Mouse (Mus musculus) thymus, adult 2 months (tissue): ENCODE data around the gene Krt81.

Source experiments
- CTCF ChIP-seq: fragments of 200-500 bp; IDR thresholded peaks from 2 replicates; pipeline ENCODE4 v1.5.1; 2012; ENCODE audit warnings: mild to moderate bottlenecking, control low read depth, low read length, moderate library complexity, borderline replicate concordance; ENCODE audit not compliant: control insufficient read depth, poor library complexity, insufficient read depth; ENCODE audit errors: extremely low read depth
- POLR2A ChIP-seq: fragments of 200-500 bp; IDR thresholded peaks from 2 replicates; pipeline ENCODE4 v1.6.1; 2012; ENCODE audit warnings: mild to moderate bottlenecking, low read length, control low read depth, moderate library complexity; ENCODE audit not compliant: control insufficient read depth, poor library complexity, insufficient read depth; ENCODE audit errors: extremely low read depth

DNA sequence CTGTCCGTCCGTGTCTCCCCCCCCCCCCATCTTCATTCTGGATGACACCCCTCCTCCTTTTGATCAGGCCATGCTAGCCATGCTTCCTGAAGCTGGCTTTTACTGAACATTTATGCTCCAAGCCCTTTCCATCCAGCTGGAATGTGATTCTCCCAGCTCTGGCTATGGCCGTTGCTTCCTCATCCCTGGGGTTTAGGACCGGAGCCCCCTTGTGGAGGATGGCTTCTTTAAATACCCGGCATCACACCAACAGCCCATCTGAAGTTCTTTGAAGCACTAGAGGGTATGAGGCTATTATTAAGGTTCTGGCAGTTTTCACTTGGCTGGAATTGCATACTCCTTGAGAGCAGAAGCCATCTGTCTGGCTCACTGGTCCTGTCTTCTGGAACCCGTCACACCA is 42.6 kb downstream of the Krt81 start:
- no peak for TF ChIP-seq POLR2A
- no peak for TF ChIP-seq CTCF
